Mouse (Mus musculus): ENCODE results near the gene M6pr.

M6pr gene

GRCm38 (mm10) chr6:122297279-122298222 lies 11.0 kb upstream of the M6pr start:
- peak; percentile 33 for DNase-seq (ENCODE audit: low read depth, low spot score)

- no peak for DNase-seq (ENCODE audit: low read depth, low spot score)
These were observed 10.3 kb upstream of the M6pr start for GRCm38 (mm10) chr6:122298223-122298609.

GRCm38 (mm10) chr6:122299621-122300133 lies 8.8 kb upstream of the M6pr start:
- no peak for DNase-seq (ENCODE audit: low read depth, low spot score)

- no peak for DNase-seq (ENCODE audit: low read depth, low spot score)
These were observed 6.4 kb upstream of the M6pr start for GRCm38 (mm10) chr6:122302121-122302520.

GRCm38 (mm10) chr6:122302661-122303060 lies 5.9 kb upstream of the M6pr start:
- DNase-seq (ENCODE audit: low read depth, low spot score): no peak

GRCm38 (mm10) chr6:122303526-122303925 lies 5.0 kb upstream of the M6pr start:
- peak; percentile 33 for DNase-seq (ENCODE audit: low read depth, low spot score)

GRCm38 (mm10) chr6:122304355-122304754 lies 4.2 kb upstream of the M6pr start:
- peak; percentile 81 for DNase-seq (ENCODE audit: low read depth, low spot score)

- no peak for DNase-seq (ENCODE audit: low read depth, low spot score)
These were observed 3.5 kb upstream of the M6pr start for GRCm38 (mm10) chr6:122304790-122305555.

- DNase-seq (ENCODE audit: low read depth, low spot score): no peak
These were observed 1.8 kb upstream of the M6pr start for GRCm38 (mm10) chr6:122306707-122307106.

- DNase-seq (ENCODE audit: low read depth, low spot score): no peak
These were observed 400 bp upstream of the M6pr start for GRCm38 (mm10) chr6:122308136-122308504.

GRCm38 (mm10) chr6:122309446-122309960 lies 983 bp downstream of the M6pr start:
- DNase-seq (ENCODE audit: low read depth, low spot score): no peak

GRCm38 (mm10) chr6:122310187-122310820 lies 1.8 kb downstream of the M6pr start:
- no peak for DNase-seq (ENCODE audit: low read depth, low spot score)

GRCm38 (mm10) chr6:122318726-122319125 lies 10.2 kb downstream of the M6pr start:
- no peak for DNase-seq (ENCODE audit: low read depth, low spot score)

GRCm38 (mm10) chr6:122325361-122325975 lies 16.9 kb downstream of the M6pr start:
- DNase-seq (ENCODE audit: low read depth, low spot score): no peak

- no peak for DNase-seq (ENCODE audit: low read depth, low spot score)
These were observed 24.6 kb downstream of the M6pr start for GRCm38 (mm10) chr6:122333081-122333612.

GRCm38 (mm10) chr6:122334786-122335340 lies 26.3 kb downstream of the M6pr start:
- no peak for DNase-seq (ENCODE audit: low read depth, low spot score)

GRCm38 (mm10) chr6:122337546-122337945 lies 29.0 kb downstream of the M6pr start:
- DNase-seq (ENCODE audit: low read depth, low spot score): no peak

GRCm38 (mm10) chr6:122339047-122339647 lies 30.6 kb downstream of the M6pr start:
- peak; percentile 86 for DNase-seq (ENCODE audit: low read depth, low spot score)

- DNase-seq (ENCODE audit: low read depth, low spot score): peak; percentile 91
These were observed 31.3 kb downstream of the M6pr start for GRCm38 (mm10) chr6:122339648-122340341.
